Mouse (Mus musculus) urinary bladder, postnatal 25 days (tissue): ENCODE results near the gene Polh.

ENCODE experiments used
- DNase-seq: peaks from one replicate; pipeline ENCODE4 v3.0.0; 2022; ENCODE audit warnings: low spot score

Polh gene

DNA sequence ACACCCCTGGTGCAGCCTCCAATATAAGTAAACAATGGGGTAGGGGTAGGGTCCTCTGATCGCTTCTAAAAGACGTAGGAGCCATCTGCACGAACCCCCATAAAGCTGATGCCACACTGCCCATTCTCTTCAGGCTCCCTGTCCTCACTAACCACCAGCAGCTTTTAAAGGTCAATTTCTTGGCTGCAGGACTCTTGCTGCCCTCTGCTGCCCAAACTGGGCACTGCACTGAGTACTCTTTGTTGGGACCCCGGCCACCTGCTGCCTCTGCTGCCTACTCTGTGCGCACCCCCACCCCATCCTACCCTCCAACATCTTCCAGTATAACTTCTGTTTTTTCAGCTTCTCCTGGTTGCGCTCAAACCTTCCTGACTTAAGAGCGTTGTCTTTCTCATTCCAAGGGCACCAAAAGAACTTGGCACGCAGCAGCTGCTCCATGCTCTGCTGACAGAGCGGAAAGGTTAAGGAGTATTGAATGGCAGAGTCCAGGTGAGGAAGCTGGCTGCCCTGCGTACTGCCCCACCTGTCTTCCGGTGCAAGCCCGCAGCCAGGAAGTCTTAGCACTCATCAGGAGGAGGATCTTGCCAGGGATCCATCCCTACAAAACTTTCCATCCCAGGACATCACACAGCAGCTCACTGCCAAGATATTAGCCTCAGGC lies 70.3 kb downstream of the Polh start:
- peak; percentile 71 for DNase-seq

DNA sequence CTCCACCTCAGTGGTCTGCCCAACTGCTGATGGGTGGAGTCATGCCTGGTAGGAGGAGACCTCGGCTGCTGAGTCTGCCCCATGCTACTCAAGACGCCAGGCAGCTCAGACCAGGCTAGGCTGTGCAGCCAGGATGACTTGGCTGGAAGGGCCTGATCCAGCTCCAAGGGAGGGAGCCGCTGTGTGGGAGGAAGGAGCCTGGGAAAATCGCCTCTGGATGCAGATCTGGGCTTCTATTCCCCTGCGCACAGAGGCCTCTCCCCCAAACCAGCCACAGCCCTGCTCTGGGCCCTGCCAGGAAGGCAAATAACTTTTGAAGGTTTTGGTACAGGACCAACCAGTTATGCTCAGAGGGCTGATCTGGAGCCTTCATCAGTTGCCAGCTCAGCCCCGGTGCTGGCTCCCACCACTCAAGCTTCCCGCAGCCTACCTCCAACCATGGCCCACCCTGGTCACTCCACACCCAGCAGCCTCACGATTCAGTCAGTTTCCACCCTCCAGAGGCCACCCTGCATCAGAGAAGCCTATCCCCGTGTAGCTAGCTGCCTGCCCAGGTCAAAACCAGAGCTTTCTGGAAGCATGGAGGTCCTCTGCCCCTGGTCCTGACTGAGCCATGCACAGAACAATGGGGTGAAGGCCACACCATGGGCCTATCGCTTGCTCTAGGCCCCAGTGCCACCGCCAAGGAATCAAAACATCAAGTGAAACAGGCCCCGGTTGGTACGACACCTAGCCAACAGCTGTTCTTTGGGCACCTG lies 72.5 kb downstream of the Polh start:
- peak; percentile 36 for DNase-seq

DNA sequence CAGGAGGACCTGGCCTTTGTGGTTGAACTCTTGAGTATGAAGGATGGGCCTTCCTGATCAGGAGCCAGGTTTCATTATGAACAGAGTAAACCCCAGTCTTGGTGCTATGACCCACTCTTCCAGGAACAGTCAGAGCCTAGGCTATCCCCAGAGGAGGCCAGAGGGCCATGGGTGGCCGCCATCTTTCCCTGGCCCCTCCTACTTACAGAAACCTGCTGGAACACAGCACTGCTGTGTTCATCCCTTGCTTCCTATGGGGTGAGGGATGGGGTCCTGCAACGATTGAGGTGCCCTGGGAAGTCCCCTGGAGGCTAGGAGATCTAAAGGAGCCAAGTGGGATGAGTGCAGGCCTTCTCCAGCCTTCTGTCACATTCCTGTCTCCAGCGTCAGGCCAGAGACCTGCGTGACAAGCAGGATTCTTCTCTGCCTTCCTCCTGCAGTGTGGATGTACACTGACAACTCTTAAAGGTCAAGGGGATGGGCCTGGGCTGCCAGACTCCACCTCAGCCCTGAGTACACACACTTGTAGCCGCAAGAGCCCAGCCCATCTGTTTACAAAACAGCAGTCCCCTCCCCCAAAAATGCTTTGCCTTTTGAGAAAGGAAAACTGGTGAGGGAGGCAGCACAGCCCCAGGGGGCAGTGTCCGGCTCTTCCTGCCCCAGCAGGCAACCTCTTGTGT lies 74.5 kb downstream of the Polh start:
- DNase-seq, result no peak

DNA sequence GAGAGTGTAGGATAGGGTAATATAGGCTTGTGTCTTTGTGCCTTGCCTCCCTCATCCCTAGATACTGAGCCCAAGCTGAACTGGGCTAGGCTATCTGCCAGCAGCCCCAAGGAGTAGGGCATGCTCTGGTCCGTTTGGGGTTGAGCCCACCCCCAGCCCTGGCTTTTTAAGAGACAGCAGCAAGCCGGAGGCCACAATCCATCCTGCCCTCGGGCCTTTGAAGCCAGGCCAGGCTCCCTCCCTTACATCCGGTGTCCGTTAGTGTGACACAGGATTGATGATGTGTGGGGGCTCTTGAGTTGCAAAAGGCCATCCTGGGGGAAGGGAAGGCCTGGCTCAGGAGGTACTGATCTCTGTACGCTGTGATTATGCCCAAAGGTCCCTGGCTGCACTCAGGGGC lies 75.8 kb downstream of the Polh start:
- no peak for DNase-seq

DNA sequence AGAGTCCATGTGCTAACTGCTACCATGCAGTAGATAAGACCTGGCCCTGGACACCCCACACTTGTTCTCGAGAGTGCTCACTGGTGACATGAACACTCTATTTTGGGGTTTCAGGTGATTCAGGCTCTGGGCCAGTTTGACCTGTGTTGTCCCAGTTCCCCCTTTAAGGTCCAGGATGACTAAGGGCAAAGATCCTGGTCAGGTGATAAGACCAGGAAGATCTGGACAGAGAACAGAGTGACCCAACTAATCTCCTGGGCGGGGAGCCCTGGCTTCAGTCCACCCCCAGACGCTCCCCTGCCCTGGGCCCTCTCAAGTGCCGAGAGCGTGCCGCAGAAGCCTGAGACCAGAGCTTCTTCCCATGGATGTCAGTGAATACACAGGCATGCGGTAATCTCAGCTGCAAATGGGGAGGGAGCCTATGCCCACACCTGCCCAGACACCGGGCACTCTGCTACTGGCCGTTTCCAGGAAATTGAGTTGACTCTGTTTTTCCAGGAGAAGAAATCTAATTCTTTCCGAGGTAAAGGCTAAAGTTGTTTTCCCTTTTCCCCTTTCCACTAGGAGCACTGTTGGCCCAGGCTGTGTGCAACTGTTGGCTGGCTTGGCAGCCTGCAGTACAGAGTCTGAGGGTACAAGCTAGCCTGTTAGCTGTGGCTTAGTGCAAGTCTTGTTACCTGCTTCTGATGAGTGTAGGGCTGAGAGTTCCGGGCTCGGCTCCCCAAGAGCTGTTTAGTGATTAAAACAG lies 78.3 kb downstream of the Polh start:
- DNase-seq, result no peak

DNA sequence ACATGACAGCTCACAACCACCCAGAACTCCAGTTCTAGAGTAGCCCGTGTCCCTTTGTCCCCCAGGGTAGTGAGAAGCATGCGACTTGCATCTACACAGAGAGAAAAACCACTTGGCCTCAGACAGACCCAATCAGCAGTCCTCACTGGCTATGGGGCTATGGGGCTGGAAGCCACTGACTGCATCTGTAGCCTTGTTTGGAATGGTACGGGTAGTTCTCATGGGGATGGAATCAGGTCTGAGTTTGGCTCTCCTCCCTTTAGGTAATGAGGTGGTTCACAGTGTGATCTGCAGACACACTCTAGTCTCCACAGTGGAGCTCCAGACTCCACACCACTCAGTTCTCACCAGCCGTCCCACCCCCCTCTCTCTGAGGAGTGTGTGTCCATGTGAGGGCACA lies 79.2 kb downstream of the Polh start:
- no peak for DNase-seq

DNA sequence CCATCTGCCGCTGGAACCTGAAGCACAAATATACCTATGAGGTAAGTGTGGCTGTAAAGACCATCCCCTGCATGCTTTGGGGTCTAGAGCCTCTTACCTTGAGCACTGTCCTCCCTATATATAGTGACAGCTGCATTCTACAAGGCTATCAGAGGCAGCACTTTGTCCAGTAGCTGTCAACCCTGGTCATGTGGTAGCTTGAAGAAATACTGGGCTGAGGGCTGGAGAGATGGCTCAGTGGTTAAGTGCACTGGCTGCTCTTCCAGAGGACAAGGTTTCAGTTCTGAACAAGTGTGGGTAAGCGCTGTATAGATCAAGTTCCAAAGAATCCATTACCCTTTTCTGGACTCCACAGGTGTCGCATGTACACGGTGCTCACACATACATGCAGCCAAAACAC lies 79.7 kb downstream of the Polh start:
- no peak for DNase-seq
